Mouse (Mus musculus) forebrain, embryonic 14.5 days (tissue): Measurements from ENCODE around the gene Tubg2. TPM values are rescaled to one million over a fixed set of nuclear protein-coding genes. Genes with fewer than 3 reads are reported as not detected.
A peak's percentile ranks its signal among the peaks of the same experiment; 100 is the strongest.

ENCODE experiments used
- ATAC-seq: fragments of 200-750 bp; cut with Nextera tagmentation; 2 replicates; pipeline ENCODE4 v1.8.0; 2017; ENCODE audit warnings: mild to moderate bottlenecking, moderate library complexity
- DNase-seq: peaks from one replicate; pipeline ENCODE4 v3.0.0-alpha.2; 2015; ENCODE audit warnings: low spot score
- H3K27ac ChIP-seq: fragments of 300-500 bp; sonication (generic); 2 replicates; pipeline ENCODE4 v1.5.1; 2014; ENCODE audit warnings: low read depth, mild to moderate bottlenecking, control low read depth, low read length, moderate library complexity
- H3K27me3 ChIP-seq: fragments of 300-500 bp; sonication (generic); replicated peaks from 2 replicates; pipeline ENCODE4 v1.6.1; 2014; ENCODE audit warnings: low read length, control low read depth, mixed read lengths; ENCODE audit not compliant: control insufficient read depth, insufficient read depth
- H3K36me3 ChIP-seq: fragments of 300-500 bp; sonication (generic); 2 replicates; pipeline ENCODE4 v1.6.1; 2014; ENCODE audit warnings: low read length, control low read depth; ENCODE audit not compliant: control insufficient read depth, insufficient read depth
- H3K4me1 ChIP-seq: fragments of 300-500 bp; sonication (generic); 2 replicates; pipeline ENCODE4 v1.6.1; 2014; ENCODE audit warnings: antibody characterized with exemption, low read length, control low read depth; ENCODE audit not compliant: control insufficient read depth, insufficient read depth
- H3K4me2 ChIP-seq: fragments of 300-500 bp; sonication (generic); 2 replicates; pipeline ENCODE4 v1.6.1; 2014; ENCODE audit warnings: mild to moderate bottlenecking, control low read depth, low read length
- H3K4me3 ChIP-seq: fragments of 300-500 bp; sonication (generic); 2 replicates; pipeline ENCODE4 v1.5.1; 2014; ENCODE audit warnings: low read depth, low read length, control low read depth
- H3K9ac ChIP-seq: fragments of 300-500 bp; sonication (generic); 2 replicates; pipeline ENCODE4 v1.6.1; 2014; ENCODE audit warnings: mild to moderate bottlenecking, low read length, control low read depth, moderate library complexity
- H3K9me3 ChIP-seq: fragments of 300-500 bp; sonication (generic); replicated peaks from 2 replicates; pipeline ENCODE4 v1.6.1; 2016; ENCODE audit warnings: low read length, control low read depth, mixed read lengths; ENCODE audit not compliant: control insufficient read depth
- WGBS: fragments of 180-500 bp; shearing (Covaris S2); extraction: QIAGEN DNeasy Blood & Tissue Kit; methylation state at CpG from one replicate; pipeline ENCODE4 v1.1.7; 2014; 5-methylcytosine and 5-hydroxymethylcytosine counted together
- polyA plus RNA-seq: library from polyadenylated mRNA; unstranded; fragments of >200 nt; fragmentation: Nextera tagmentation; extraction: Ambion mirVana; gene quantifications from 2 replicates; pipeline ENCODE4 v1.2.1, GENCODE M21; 2014

Tubg2 gene
- polyA plus RNA-seq, 1 experiment from 2014 or later, result 27.4 TPM

- H3K27me3 ChIP-seq, result peaks cover 62% of the 10 kb centered on the region
- no peaks in the 10 kb centered on the region for H3K9me3 ChIP-seq
- H3K36me3 ChIP-seq, result peaks cover 10% of the 10 kb centered on the region
- DNase-seq, result peak; percentile 92
- H3K9ac ChIP-seq, result peak overlapping the region; percentile 32; the same call in 1 of the 2 replicates
- H3K4me2 ChIP-seq, result peak overlapping the region; percentile 79
- H3K27ac ChIP-seq, result peak overlapping the region; percentile 55
- peak; percentile 65 for ATAC-seq
- peak overlapping the region; percentile 73 for H3K4me3 ChIP-seq
- under 1% methylated on average over 31 of the region's 31 CpGs for WGBS
- peaks cover 34% of the 10 kb centered on the region for H3K4me1 ChIP-seq
Observed at GRCm38 (mm10) chr11:101171721-101172433, 16.2 kb downstream of the Tubg2 start.

- 18% methylated on average over 5 of the region's 5 CpGs for WGBS
- peak overlapping the region; percentile 55 for H3K27ac ChIP-seq
- peak overlapping the region; percentile 79 for H3K4me2 ChIP-seq
- H3K9me3 ChIP-seq, result no peaks in the 10 kb centered on the region
- DNase-seq (no peak), ATAC-seq (no peak)
- H3K9ac ChIP-seq, result peak overlapping the region; percentile 32; the same call in 1 of the 2 replicates
- peaks cover 62% of the 10 kb centered on the region for H3K27me3 ChIP-seq
- H3K4me3 ChIP-seq, result peak overlapping the region; percentile 73
- peaks cover 36% of the 10 kb centered on the region for H3K4me1 ChIP-seq
- peaks cover 5% of the 10 kb centered on the region; the same call in 1 of the 2 replicates for H3K36me3 ChIP-seq
Observed at GRCm38 (mm10) chr11:101172434-101172815, 16.7 kb downstream of the Tubg2 start.

- Histone ChIP-seq H3K27ac (no peak overlapping the region), H3K27me3 (peaks cover 62% of the 10 kb centered on the region), H3K4me3 (peak overlapping the region; percentile 28; the same call in 1 of the 2 replicates), H3K4me2 (peak overlapping the region; percentile 63), H3K4me1 (peaks cover 36% of the 10 kb centered on the region), H3K36me3 (no peaks in the 10 kb centered on the region), H3K9me3 (no peaks in the 10 kb centered on the region), H3K9ac (no peak overlapping the region; the same call in 1 of the 2 replicates)
- ATAC-seq (no peak), DNase-seq (no peak)
- 8% methylated on average over 11 of the region's 11 CpGs for WGBS
Observed at GRCm38 (mm10) chr11:101173112-101173511, 17.4 kb downstream of the Tubg2 start.

- peak overlapping the region; percentile 27; the same call in 1 of the 2 replicates for H3K27ac ChIP-seq
- H3K4me3 ChIP-seq, result peak overlapping the region; percentile 28
- peaks cover 36% of the 10 kb centered on the region for H3K4me1 ChIP-seq
- H3K9ac ChIP-seq, result peak overlapping the region; percentile 56
- H3K4me2 ChIP-seq, result peak overlapping the region; percentile 63
- peaks cover 62% of the 10 kb centered on the region for H3K27me3 ChIP-seq
- H3K9me3 ChIP-seq, result no peaks in the 10 kb centered on the region
- WGBS, result 1% methylated on average over 61 of the region's 61 CpGs
- DNase-seq, result peak; percentile 86
- ATAC-seq, result peak; percentile 56
- H3K36me3 ChIP-seq, result no peaks in the 10 kb centered on the region
Observed at GRCm38 (mm10) chr11:101173631-101174388, 18.1 kb downstream of the Tubg2 start.

GRCm38 (mm10) chr11:101174389-101174745 is 18.7 kb downstream of the Tubg2 start:
- Histone ChIP-seq H3K27ac (no peak overlapping the region), H3K9ac (peak overlapping the region; percentile 56), H3K4me3 (peak overlapping the region; percentile 28), H3K4me1 (peaks cover 32% of the 10 kb centered on the region), H3K4me2 (peak overlapping the region; percentile 63), H3K9me3 (no peaks in the 10 kb centered on the region), H3K36me3 (no peaks in the 10 kb centered on the region), H3K27me3 (peaks cover 62% of the 10 kb centered on the region)
- 27% methylated on average over 9 of the region's 9 CpGs for WGBS
- DNase-seq (no peak), ATAC-seq (no peak)

- ATAC-seq (no peak), DNase-seq (peak; percentile 64)
- peak within 1 kb of the TSS; percentile 56 for H3K9ac ChIP-seq
- H3K27ac ChIP-seq, result no peak within 1 kb of the TSS
- 22% methylated on average over 14 of the region's 14 CpGs for WGBS
- H3K36me3 ChIP-seq, result no peaks in the 10 kb centered on the region
- H3K4me3 ChIP-seq, result peak within 1 kb of the TSS; percentile 28
- peaks cover 56% of the 10 kb centered on the region for H3K27me3 ChIP-seq
- no peaks in the 10 kb centered on the region for H3K9me3 ChIP-seq
- H3K4me2 ChIP-seq, result peak within 1 kb of the TSS; percentile 63
- H3K4me1 ChIP-seq, result peaks cover 26% of the 10 kb centered on the region
Observed at GRCm38 (mm10) chr11:101174851-101175628, 19.3 kb downstream of the Tubg2 start, which contains the start of gene Ccr10. Gene Ccr10 (minus strand): TSS chr11:101175443.

- peak overlapping the region; percentile 28 for H3K4me3 ChIP-seq
- peak overlapping the region; percentile 49; the same call in 1 of the 2 replicates for H3K9ac ChIP-seq
- H3K9me3 ChIP-seq, result no peaks in the 10 kb centered on the region
- H3K36me3 ChIP-seq, result no peaks in the 10 kb centered on the region
- H3K27me3 ChIP-seq, result peaks cover 51% of the 10 kb centered on the region
- WGBS, result 9% methylated on average over 11 of the region's 11 CpGs
- peak overlapping the region; percentile 54 for H3K4me2 ChIP-seq
- H3K27ac ChIP-seq, result no peak overlapping the region
- H3K4me1 ChIP-seq, result peaks cover 22% of the 10 kb centered on the region
- DNase-seq (peak; percentile 43), ATAC-seq (no peak)
Observed at GRCm38 (mm10) chr11:101175636-101176116, 20.0 kb downstream of the Tubg2 start.

- under 1% methylated on average over 25 of the region's 25 CpGs for WGBS
- Histone ChIP-seq H3K27me3 (peaks cover 51% of the 10 kb centered on the region), H3K36me3 (no peaks in the 10 kb centered on the region), H3K27ac (no peak overlapping the region), H3K4me2 (peak overlapping the region; percentile 54), H3K9me3 (no peaks in the 10 kb centered on the region), H3K9ac (peak overlapping the region; percentile 49), H3K4me3 (peak overlapping the region; percentile 28), H3K4me1 (peaks cover 22% of the 10 kb centered on the region)
- ATAC-seq (no peak), DNase-seq (peak; percentile 42)
Observed at GRCm38 (mm10) chr11:101176117-101176691, 20.5 kb downstream of the Tubg2 start.
